Mouse (Mus musculus) stomach, embryonic 15.5 days (tissue): Measurements from ENCODE around the gene Cryzl1. TPM values are rescaled to one million over a fixed set of nuclear protein-coding genes. Genes with fewer than 3 reads are reported as not detected.

Source experiments
- ATAC-seq: fragments of 200-750 bp; cut with Nextera tagmentation; 2 replicates; pipeline ENCODE4 v1.8.0; 2017; ENCODE audit warnings: low read depth, moderate number of reproducible peaks, moderate TSS enrichment; ENCODE audit not compliant: insufficient read depth, low FRiP score
- H3K27ac ChIP-seq: fragments of 300-500 bp; sonication (generic); 2 replicates; pipeline ENCODE4 v1.5.1; 2015; ENCODE audit warnings: mild to moderate bottlenecking, inconsistent platforms
- H3K27me3 ChIP-seq: fragments of 300-500 bp; sonication (generic); replicated peaks from 2 replicates; pipeline ENCODE4 v1.6.1; 2015; ENCODE audit warnings: inconsistent platforms
- H3K36me3 ChIP-seq: fragments of 300-500 bp; sonication (generic); 2 replicates; pipeline ENCODE4 v1.6.1; 2015; ENCODE audit warnings: inconsistent platforms
- H3K4me1 ChIP-seq: fragments of 300-500 bp; sonication (generic); 2 replicates; pipeline ENCODE4 v1.6.1; 2015; ENCODE audit warnings: inconsistent platforms
- H3K4me2 ChIP-seq: fragments of 300-500 bp; sonication (generic); 2 replicates; pipeline ENCODE4 v1.6.1; 2015; ENCODE audit warnings: mild to moderate bottlenecking, inconsistent platforms
- H3K4me3 ChIP-seq: fragments of 300-500 bp; sonication (generic); replicated peaks from 2 replicates; pipeline ENCODE4 v1.5.1; 2015; ENCODE audit warnings: inconsistent platforms
- H3K9ac ChIP-seq: fragments of 300-500 bp; sonication (generic); 2 replicates; pipeline ENCODE4 v1.6.1; 2015; ENCODE audit warnings: inconsistent platforms
- H3K9me3 ChIP-seq: fragments of 300-500 bp; sonication (generic); 2 replicates; pipeline ENCODE4 v1.6.1; 2016; ENCODE audit warnings: inconsistent platforms
- WGBS: fragments of 180-500 bp; shearing (Covaris S2); methylation state at CpG from one replicate; pipeline ENCODE4 v1.1.7; 2015; 5-methylcytosine and 5-hydroxymethylcytosine counted together
- polyA plus RNA-seq: library from polyadenylated mRNA; unstranded; fragments of >200 nt; fragmentation: Nextera tagmentation; extraction: Ambion mirVana; gene quantifications from 2 replicates; pipeline ENCODE4 v1.2.1, GENCODE M21; 2015

Cryzl1 gene
- polyA plus RNA-seq: 67.6 and 71.6 TPM in 2 replicates

- under 1% methylated on average over 46 of the region's 46 CpGs for WGBS
- H3K9ac ChIP-seq: peak within 1 kb of the TSS; percentile 87
- no peaks in the 10 kb centered on the region for H3K27me3 ChIP-seq
- H3K4me1 ChIP-seq: no peaks in the 10 kb centered on the region
- peak within 1 kb of the TSS; percentile 90 for H3K4me3 ChIP-seq
- H3K4me2 ChIP-seq: peak within 1 kb of the TSS; percentile 75
- H3K27ac ChIP-seq: peak within 1 kb of the TSS; percentile 95
- no peaks in the 10 kb centered on the region for H3K9me3 ChIP-seq
- no peaks in the 10 kb centered on the region for H3K36me3 ChIP-seq
- ATAC-seq: peak; percentile 97
These were observed at the start of gene Cryzl1 for GRCm38 (mm10) chr16:91728123-91729065. Gene Cryzl1, minus strand, starts transcription at chr16:91728975.

GRCm38 (mm10) chr16:91772586-91772985 is 43.8 kb upstream of the Cryzl1 start:
- no peak for ATAC-seq
- no peak overlapping the region for H3K9ac ChIP-seq

DNA sequence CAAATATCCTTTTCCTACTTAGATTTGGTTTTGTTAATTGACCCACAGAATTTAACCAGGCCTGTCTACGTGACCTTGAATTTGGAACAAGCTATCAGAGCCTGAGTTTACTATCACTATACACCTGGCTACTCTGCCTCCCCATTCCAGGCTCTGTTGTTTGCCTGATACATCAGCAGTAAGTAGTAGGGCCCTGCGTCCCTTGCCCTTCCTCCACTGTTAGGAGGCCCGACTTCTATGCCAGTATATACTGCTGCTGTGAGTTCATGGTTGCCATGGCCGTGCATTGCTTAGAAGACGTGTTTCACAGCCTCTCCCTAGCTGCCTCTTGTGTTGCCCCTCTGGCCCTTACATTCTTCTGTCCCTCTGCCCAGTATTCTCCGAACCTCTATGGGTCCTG is 42.6 kb upstream of the Cryzl1 start:
- H3K4me3 ChIP-seq: no peak overlapping the region
- no peak overlapping the region for H3K4me2 ChIP-seq
- no peak overlapping the region for H3K27ac ChIP-seq
- no peaks in the 10 kb centered on the region for H3K36me3 ChIP-seq
- 75% methylated on average over 6 of the region's 6 CpGs for WGBS
- ATAC-seq: peak; percentile 60; the same call in 1 of the 2 replicates
- H3K4me1 ChIP-seq: 0 out of 2 replicates have a peak, but pooled peaks cover 10% of the 10 kb centered on the region
- no peak overlapping the region for H3K9ac ChIP-seq
- H3K27me3 ChIP-seq: no peaks in the 10 kb centered on the region
- no peaks in the 10 kb centered on the region for H3K9me3 ChIP-seq

More at GRCm38 (mm10) chr16:91772586-91772985, 43.8 kb upstream of the Cryzl1 start:
- Histone ChIP-seq H3K4me3 (no peak overlapping the region), H3K36me3 (no peaks in the 10 kb centered on the region), H3K9me3 (no peaks in the 10 kb centered on the region), H3K4me2 (no peak overlapping the region), H3K4me1 (0 out of 2 replicates have a peak, but pooled peaks cover 3% of the 10 kb centered on the region), H3K27me3 (no peaks in the 10 kb centered on the region), H3K27ac (no peak overlapping the region)
- WGBS: 77% methylated on average over 7 of the region's 7 CpGs

DNA sequence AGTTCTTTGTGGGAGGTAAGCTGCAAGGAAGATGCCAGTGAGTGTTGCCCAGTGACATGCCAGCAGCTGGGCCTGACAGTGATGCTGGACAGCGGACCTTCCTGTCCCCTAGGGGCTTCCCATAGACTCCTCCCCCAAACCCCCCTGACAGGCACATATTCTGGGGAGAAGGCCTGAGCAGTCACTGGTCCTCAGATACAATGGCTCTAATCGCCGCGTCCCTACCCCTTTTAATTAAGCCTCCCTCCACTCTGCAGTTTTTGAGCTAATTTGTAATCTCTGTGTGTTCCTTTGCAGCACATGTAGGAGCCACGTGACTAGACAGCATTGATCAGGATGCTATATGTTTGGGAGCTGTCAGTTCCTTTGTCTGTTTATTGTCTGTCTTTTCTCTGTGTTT is 41.9 kb upstream of the Cryzl1 start:
- no peak overlapping the region for H3K4me2 ChIP-seq
- H3K4me3 ChIP-seq: no peak overlapping the region
- no peaks in the 10 kb centered on the region for H3K9me3 ChIP-seq
- H3K27me3 ChIP-seq: no peaks in the 10 kb centered on the region
- WGBS: 45% methylated on average over 5 of the region's 5 CpGs
- no peak overlapping the region for H3K9ac ChIP-seq
- no peak for ATAC-seq
- H3K4me1 ChIP-seq: 0 out of 2 replicates have a peak, but pooled peaks cover 11% of the 10 kb centered on the region
- no peaks in the 10 kb centered on the region for H3K36me3 ChIP-seq
- no peak overlapping the region for H3K27ac ChIP-seq

- H3K27ac ChIP-seq: no peak overlapping the region
- H3K9ac ChIP-seq: no peak overlapping the region
- no peaks in the 10 kb centered on the region for H3K27me3 ChIP-seq
- H3K4me3 ChIP-seq: no peak overlapping the region
- no peaks in the 10 kb centered on the region for H3K9me3 ChIP-seq
- H3K36me3 ChIP-seq: no peaks in the 10 kb centered on the region
- H3K4me1 ChIP-seq: 0 out of 2 replicates have a peak, but pooled peaks cover 11% of the 10 kb centered on the region
- no peak overlapping the region for H3K4me2 ChIP-seq
- no peak for ATAC-seq
- WGBS: 77% methylated on average over 5 of the region's 5 CpGs
These were observed 41.1 kb upstream of the Cryzl1 start for GRCm38 (mm10) chr16:91769911-91770310.

DNA sequence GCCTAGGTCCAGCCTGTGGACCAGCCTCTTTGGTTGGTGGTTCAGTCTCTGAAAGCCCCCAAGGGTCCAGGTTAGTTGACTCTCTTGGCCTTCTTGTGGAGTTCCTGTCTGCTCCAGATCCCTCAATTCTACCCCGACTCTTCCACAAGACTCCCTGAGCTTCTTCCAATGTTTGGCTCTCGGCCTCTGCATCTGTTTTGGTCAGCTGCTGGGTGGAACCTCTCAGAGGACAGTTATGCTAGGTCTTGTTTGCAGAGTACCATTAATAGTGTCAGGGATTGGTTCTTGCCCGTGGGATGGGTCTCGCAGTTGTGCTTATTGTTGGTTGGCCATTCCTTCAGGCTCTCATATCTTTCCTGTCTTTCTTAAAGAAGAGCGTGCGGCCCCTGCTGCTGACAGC is 39.8 kb upstream of the Cryzl1 start:
- H3K9me3 ChIP-seq: no peaks in the 10 kb centered on the region
- no peak overlapping the region for H3K4me3 ChIP-seq
- no peak overlapping the region for H3K4me2 ChIP-seq
- no peaks in the 10 kb centered on the region for H3K36me3 ChIP-seq
- no peak overlapping the region for H3K9ac ChIP-seq
- no peaks in the 10 kb centered on the region for H3K27me3 ChIP-seq
- H3K27ac ChIP-seq: no peak overlapping the region
- ATAC-seq: no peak
- 87% methylated on average over 6 of the region's 6 CpGs for WGBS
- 0 out of 2 replicates have a peak, but pooled peaks cover 11% of the 10 kb centered on the region for H3K4me1 ChIP-seq

DNA sequence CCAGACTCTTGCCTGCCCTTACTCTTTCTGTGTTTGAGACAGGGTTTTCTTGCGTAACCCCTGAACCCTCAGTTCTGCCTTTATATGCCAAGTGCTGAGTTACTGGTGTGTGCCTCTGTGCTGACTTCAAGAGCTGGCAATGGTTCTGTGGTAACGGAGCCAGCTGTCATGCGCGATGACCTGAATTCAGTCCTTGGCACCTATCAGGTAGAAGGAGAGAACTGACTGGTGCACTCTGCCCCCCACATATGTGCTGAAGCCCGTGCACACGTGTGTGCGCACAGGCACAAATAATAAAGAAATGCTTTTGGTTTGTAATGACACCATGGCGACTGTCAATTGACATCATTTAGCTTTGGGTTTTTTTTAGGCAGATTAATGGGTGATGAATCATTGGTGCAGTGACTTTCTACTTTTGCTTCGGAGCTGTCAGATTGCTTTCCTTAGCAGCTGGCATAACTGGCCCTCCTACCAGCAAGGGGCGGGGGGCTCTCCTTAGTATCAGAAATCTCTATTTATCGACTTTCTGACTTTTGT is 38.5 kb upstream of the Cryzl1 start:
- Histone ChIP-seq H3K36me3 (no peaks in the 10 kb centered on the region), H3K4me3 (no peak overlapping the region), H3K4me2 (no peak overlapping the region), H3K9me3 (no peaks in the 10 kb centered on the region), H3K27me3 (no peaks in the 10 kb centered on the region), H3K4me1 (0 out of 2 replicates have a peak, but pooled peaks cover 11% of the 10 kb centered on the region), H3K27ac (no peak overlapping the region), H3K9ac (no peak overlapping the region)
- no peak for ATAC-seq
- 73% methylated on average over 11 of the region's 11 CpGs for WGBS

- Histone ChIP-seq H3K9me3 (no peaks in the 10 kb centered on the region), H3K27ac (no peak overlapping the region), H3K36me3 (no peaks in the 10 kb centered on the region), H3K4me2 (no peak overlapping the region), H3K4me3 (no peak overlapping the region), H3K4me1 (0 out of 2 replicates have a peak, but pooled peaks cover 8% of the 10 kb centered on the region), H3K27me3 (no peaks in the 10 kb centered on the region), H3K9ac (no peak overlapping the region)
- 89% methylated on average over 15 of the region's 15 CpGs for WGBS
- ATAC-seq: no peak
These were observed 37.0 kb upstream of the Cryzl1 start for GRCm38 (mm10) chr16:91765816-91766210.

- H3K9me3 ChIP-seq: no peaks in the 10 kb centered on the region
- no peak overlapping the region for H3K9ac ChIP-seq
- 89% methylated on average over 15 of the region's 15 CpGs for WGBS
- H3K4me2 ChIP-seq: no peak overlapping the region
- 0 out of 2 replicates have a peak, but pooled peaks cover 8% of the 10 kb centered on the region for H3K4me1 ChIP-seq
- H3K27ac ChIP-seq: no peak overlapping the region
- no peaks in the 10 kb centered on the region for H3K36me3 ChIP-seq
- H3K4me3 ChIP-seq: no peak overlapping the region
- no peaks in the 10 kb centered on the region for H3K27me3 ChIP-seq
- no peak for ATAC-seq
These were observed 36.5 kb upstream of the Cryzl1 start for GRCm38 (mm10) chr16:91765121-91765815.

DNA sequence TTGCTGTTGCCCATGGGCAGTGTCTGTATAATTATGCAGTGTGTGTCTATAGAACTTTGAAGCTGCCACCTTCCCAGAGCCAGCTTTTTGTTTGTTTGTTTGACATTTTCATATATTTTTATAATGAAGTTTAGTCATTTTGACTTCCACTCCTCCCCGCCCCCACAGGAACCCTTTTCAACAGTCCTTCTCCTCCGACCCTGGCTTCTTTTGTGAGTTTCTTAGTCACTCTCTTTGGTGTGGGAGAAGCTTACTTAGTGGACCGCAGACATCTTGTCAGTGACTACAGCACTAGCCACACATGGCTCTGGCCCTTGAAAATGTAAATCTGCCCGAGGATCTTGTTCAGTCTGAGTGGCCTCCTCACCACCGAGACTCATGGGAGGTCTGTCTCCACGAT is 35.6 kb upstream of the Cryzl1 start:
- 73% methylated on average over 6 of the region's 6 CpGs for WGBS
- no peaks in the 10 kb centered on the region for H3K27me3 ChIP-seq
- H3K36me3 ChIP-seq: no peaks in the 10 kb centered on the region
- H3K27ac ChIP-seq: no peak overlapping the region
- no peak overlapping the region for H3K4me3 ChIP-seq
- H3K4me1 ChIP-seq: 0 out of 2 replicates have a peak, but pooled peaks cover 8% of the 10 kb centered on the region
- no peak overlapping the region for H3K4me2 ChIP-seq
- no peak overlapping the region for H3K9ac ChIP-seq
- no peaks in the 10 kb centered on the region for H3K9me3 ChIP-seq
- no peak for ATAC-seq

- no peaks in the 10 kb centered on the region for H3K36me3 ChIP-seq
- H3K4me3 ChIP-seq: no peak overlapping the region
- 62% methylated on average over 6 of the region's 6 CpGs for WGBS
- no peak overlapping the region for H3K4me2 ChIP-seq
- H3K27me3 ChIP-seq: no peaks in the 10 kb centered on the region
- no peak overlapping the region for H3K9ac ChIP-seq
- 0 out of 2 replicates have a peak, but pooled peaks cover 8% of the 10 kb centered on the region for H3K4me1 ChIP-seq
- no peak for ATAC-seq
- no peaks in the 10 kb centered on the region for H3K9me3 ChIP-seq
- no peak overlapping the region for H3K27ac ChIP-seq
These were observed 35.2 kb upstream of the Cryzl1 start for GRCm38 (mm10) chr16:91763975-91764374.
